Mouse (Mus musculus): ENCODE data around the gene Cbfb. TPM values are rescaled to one million over a fixed set of nuclear protein-coding genes. Genes with fewer than 3 reads are reported as not detected.

Cbfb gene
- polyA plus RNA-seq, 1 experiment from 2014 or later, result 46.1 TPM

GRCm38 (mm10) chr8:105253766-105254151, 83.3 kb downstream of the Cbfb start:
- no peak for ATAC-seq (ENCODE audit: insufficient read depth, low FRiP score)
- no peak overlapping the region for H3K27ac ChIP-seq (ENCODE audit: low read length)
- H3K9me3 ChIP-seq (replicated peaks; ENCODE audit: control insufficient read depth, low read length), result no peaks in the 10 kb centered on the region
- peak overlapping the region; percentile 82 for H3K9ac ChIP-seq (ENCODE audit: low read length)
- peak overlapping the region; percentile 98 for H3K4me2 ChIP-seq (ENCODE audit: low read depth, low read length)
- peaks cover 13% of the 10 kb centered on the region; the same call in 1 of the 2 replicates for H3K36me3 ChIP-seq (ENCODE audit: control insufficient read depth, insufficient read depth, low read length)
- H3K27me3 ChIP-seq (ENCODE audit: control insufficient read depth, insufficient read depth, low read length), result peaks cover 6% of the 10 kb centered on the region
- H3K4me3 ChIP-seq (replicated peaks; ENCODE audit: low read length), result peak overlapping the region; percentile 72
- WGBS, result 42% methylated on average over 20 of the region's 20 CpGs
- peaks cover 18% of the 10 kb centered on the region for H3K4me1 ChIP-seq (ENCODE audit: control insufficient read depth, insufficient read depth, low read length)

GRCm38 (mm10) chr8:105254152-105254965, 83.9 kb downstream of the Cbfb start:
- H3K4me1 ChIP-seq (ENCODE audit: control insufficient read depth, insufficient read depth, low read length), result peaks cover 24% of the 10 kb centered on the region
- H3K9ac ChIP-seq (ENCODE audit: low read length), result peak overlapping the region; percentile 82
- peaks cover 12% of the 10 kb centered on the region; the same call in 1 of the 2 replicates for H3K36me3 ChIP-seq (ENCODE audit: control insufficient read depth, insufficient read depth, low read length)
- peak; percentile 87 for ATAC-seq (ENCODE audit: insufficient read depth, low FRiP score)
- peak overlapping the region; percentile 98 for H3K4me2 ChIP-seq (ENCODE audit: low read depth, low read length)
- H3K9me3 ChIP-seq (replicated peaks; ENCODE audit: control insufficient read depth, low read length), result no peaks in the 10 kb centered on the region
- peaks cover 7% of the 10 kb centered on the region for H3K27me3 ChIP-seq (ENCODE audit: control insufficient read depth, insufficient read depth, low read length)
- H3K4me3 ChIP-seq (replicated peaks; ENCODE audit: low read length), result peak overlapping the region; percentile 72
- WGBS, result under 1% methylated on average over 73 of the region's 74 CpGs
- peak overlapping the region; percentile 92 for H3K27ac ChIP-seq (ENCODE audit: low read length)

GRCm38 (mm10) chr8:105254966-105255350, 84.5 kb downstream of the Cbfb start, which contains the start of gene B3gnt9:
Gene B3gnt9, minus strand, starts transcription at chr8:105255153.
- Histone ChIP-seq H3K9ac (ENCODE audit: low read length) (peak within 1 kb of the TSS; percentile 82), H3K36me3 (ENCODE audit: control insufficient read depth, insufficient read depth, low read length) (peaks cover 6% of the 10 kb centered on the region; the same call in 1 of the 2 replicates), H3K27ac (ENCODE audit: low read length) (peak within 1 kb of the TSS; percentile 92), H3K4me1 (ENCODE audit: control insufficient read depth, insufficient read depth, low read length) (peaks cover 30% of the 10 kb centered on the region), H3K4me3 (replicated peaks; ENCODE audit: low read length) (peak within 1 kb of the TSS; percentile 72), H3K9me3 (replicated peaks; ENCODE audit: control insufficient read depth, low read length) (no peaks in the 10 kb centered on the region), H3K4me2 (ENCODE audit: low read depth, low read length) (peak within 1 kb of the TSS; percentile 98), H3K27me3 (ENCODE audit: control insufficient read depth, insufficient read depth, low read length) (peaks cover 10% of the 10 kb centered on the region)
- WGBS, result 2% methylated on average over 14 of the region's 14 CpGs
- peak; percentile 75 for ATAC-seq (ENCODE audit: insufficient read depth, low FRiP score)

GRCm38 (mm10) chr8:105257318-105258114, 87.0 kb downstream of the Cbfb start:
- H3K4me1 ChIP-seq (ENCODE audit: control insufficient read depth, insufficient read depth, low read length), result peaks cover 32% of the 10 kb centered on the region
- ATAC-seq (ENCODE audit: insufficient read depth, low FRiP score), result no peak
- H3K4me3 ChIP-seq (replicated peaks; ENCODE audit: low read length), result no peak overlapping the region
- no peak overlapping the region for H3K4me2 ChIP-seq (ENCODE audit: low read depth, low read length)
- peaks cover 10% of the 10 kb centered on the region for H3K27me3 ChIP-seq (ENCODE audit: control insufficient read depth, insufficient read depth, low read length)
- no peaks in the 10 kb centered on the region for H3K9me3 ChIP-seq (replicated peaks; ENCODE audit: control insufficient read depth, low read length)
- 76% methylated on average over 7 of the region's 7 CpGs for WGBS
- no peak overlapping the region for H3K27ac ChIP-seq (ENCODE audit: low read length)
- H3K36me3 ChIP-seq (ENCODE audit: control insufficient read depth, insufficient read depth, low read length), result no peaks in the 10 kb centered on the region
- no peak overlapping the region for H3K9ac ChIP-seq (ENCODE audit: low read length)

- ATAC-seq (ENCODE audit: insufficient read depth, low FRiP score), result peak; percentile 12; the same call in 1 of the 2 replicates
- Histone ChIP-seq H3K9ac (ENCODE audit: low read length) (peak overlapping the region; percentile 58), H3K4me1 (ENCODE audit: control insufficient read depth, insufficient read depth, low read length) (peaks cover 24% of the 10 kb centered on the region), H3K9me3 (replicated peaks; ENCODE audit: control insufficient read depth, low read length) (no peaks in the 10 kb centered on the region), H3K27me3 (ENCODE audit: control insufficient read depth, insufficient read depth, low read length) (peaks cover 10% of the 10 kb centered on the region), H3K27ac (ENCODE audit: low read length) (no peak overlapping the region), H3K4me2 (ENCODE audit: low read depth, low read length) (peak overlapping the region; percentile 77), H3K36me3 (ENCODE audit: control insufficient read depth, insufficient read depth, low read length) (no peaks in the 10 kb centered on the region), H3K4me3 (replicated peaks; ENCODE audit: low read length) (peak overlapping the region; percentile 43)
- WGBS, result 8% methylated on average over 55 of the region's 55 CpGs
These were observed 88.6 kb downstream of the Cbfb start for GRCm38 (mm10) chr8:105258911-105259720.

GRCm38 (mm10) chr8:105259721-105260320, 89.3 kb downstream of the Cbfb start:
- peak; percentile 37; the same call in 1 of the 2 replicates for ATAC-seq (ENCODE audit: insufficient read depth, low FRiP score)
- H3K4me1 ChIP-seq (ENCODE audit: control insufficient read depth, insufficient read depth, low read length), result peaks cover 20% of the 10 kb centered on the region
- no peaks in the 10 kb centered on the region for H3K9me3 ChIP-seq (replicated peaks; ENCODE audit: control insufficient read depth, low read length)
- peak overlapping the region; percentile 43 for H3K4me3 ChIP-seq (replicated peaks; ENCODE audit: low read length)
- H3K9ac ChIP-seq (ENCODE audit: low read length), result peak overlapping the region; percentile 58
- H3K4me2 ChIP-seq (ENCODE audit: low read depth, low read length), result peak overlapping the region; percentile 77
- WGBS, result 5% methylated on average over 30 of the region's 30 CpGs
- H3K27me3 ChIP-seq (ENCODE audit: control insufficient read depth, insufficient read depth, low read length), result peaks cover 10% of the 10 kb centered on the region
- no peaks in the 10 kb centered on the region for H3K36me3 ChIP-seq (ENCODE audit: control insufficient read depth, insufficient read depth, low read length)
- no peak overlapping the region for H3K27ac ChIP-seq (ENCODE audit: low read length)

- peaks cover 22% of the 10 kb centered on the region for H3K4me1 ChIP-seq (ENCODE audit: control insufficient read depth, insufficient read depth, low read length)
- H3K27ac ChIP-seq (ENCODE audit: low read length), result no peak overlapping the region
- no peaks in the 10 kb centered on the region for H3K36me3 ChIP-seq (ENCODE audit: control insufficient read depth, insufficient read depth, low read length)
- H3K9ac ChIP-seq (ENCODE audit: low read length), result no peak overlapping the region
- 73% methylated on average over 7 of the region's 7 CpGs for WGBS
- no peak overlapping the region for H3K4me2 ChIP-seq (ENCODE audit: low read depth, low read length)
- H3K9me3 ChIP-seq (replicated peaks; ENCODE audit: control insufficient read depth, low read length), result no peaks in the 10 kb centered on the region
- ATAC-seq (ENCODE audit: insufficient read depth, low FRiP score), result no peak
- no peak overlapping the region for H3K4me3 ChIP-seq (replicated peaks; ENCODE audit: low read length)
- peaks cover 10% of the 10 kb centered on the region for H3K27me3 ChIP-seq (ENCODE audit: control insufficient read depth, insufficient read depth, low read length)
These were observed 90.1 kb downstream of the Cbfb start for GRCm38 (mm10) chr8:105260371-105261099.
